Mouse (Mus musculus): Measurements from ENCODE around the gene Stim2. TPM values are rescaled to one million over a fixed set of nuclear protein-coding genes. Genes with fewer than 3 reads are reported as not detected.

Stim2 gene
- polyA plus RNA-seq, 1 experiment from 2014 or later: 36.4 TPM

DNA sequence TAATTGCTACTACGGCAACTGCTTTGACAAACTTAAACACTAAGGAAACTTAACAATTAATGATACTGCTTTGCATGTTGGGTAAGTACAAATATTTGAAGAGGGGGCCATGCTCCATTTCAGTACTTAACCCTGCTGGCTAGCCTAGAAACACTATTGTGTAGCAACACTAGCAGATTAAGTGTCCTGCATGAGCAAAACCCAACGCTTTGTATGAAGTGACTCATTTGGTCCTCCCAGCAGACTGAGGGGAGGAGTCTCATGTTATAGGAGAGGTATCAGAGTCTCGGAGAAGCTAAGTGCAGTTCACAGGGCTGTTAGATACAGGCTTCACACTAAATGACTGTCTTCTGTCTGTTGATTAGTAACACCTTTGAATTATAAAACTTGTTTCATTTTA lies 26.3 kb downstream of the Stim2 start:
- Histone ChIP-seq H3K4me3 (replicated peaks; ENCODE audit: low read length) (no peak overlapping the region), H3K36me3 (replicated peaks; ENCODE audit: control insufficient read depth, insufficient read depth) (no peaks in the 10 kb centered on the region), H3K27ac (no peak overlapping the region), H3K27me3 (ENCODE audit: control insufficient read depth, insufficient read depth, low read length) (no peaks in the 10 kb centered on the region), H3K9me3 (ENCODE audit: control insufficient read depth, low read length) (no peaks in the 10 kb centered on the region), H3K4me1 (replicated peaks; ENCODE audit: control insufficient read depth, insufficient read depth, low read length) (0 out of 2 replicates have a peak, but pooled peaks cover 6% of the 10 kb centered on the region), H3K4me2 (replicated peaks) (no peak overlapping the region), H3K9ac (no peak overlapping the region)
- 73% methylated on average over 3 of the region's 3 CpGs for WGBS
- no peak for ATAC-seq (ENCODE audit: low FRiP score)
- DNase-seq (ENCODE audit: low spot score): no peak

DNA sequence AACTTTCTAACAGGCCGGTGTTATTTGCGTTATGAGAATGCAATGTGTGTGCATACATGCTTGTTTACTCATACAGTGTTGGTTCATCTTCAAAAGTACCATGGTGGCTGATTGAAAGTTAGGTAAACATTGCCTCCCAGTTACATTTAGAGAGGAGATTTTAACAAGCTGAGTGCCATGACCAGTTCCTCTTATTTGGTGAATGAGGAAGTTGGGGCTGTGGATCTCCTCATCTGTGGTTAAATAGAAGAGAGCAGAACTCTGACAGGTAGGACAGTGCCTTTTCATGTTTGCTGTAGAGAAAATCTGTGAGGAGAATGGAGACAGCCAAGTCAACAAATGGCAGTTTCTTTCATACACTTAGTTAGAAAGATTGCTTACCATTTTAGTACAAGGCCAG lies 27.3 kb downstream of the Stim2 start:
- no peak overlapping the region for H3K9ac ChIP-seq
- H3K27ac ChIP-seq: no peak overlapping the region
- 0 out of 2 replicates have a peak, but pooled peaks cover 6% of the 10 kb centered on the region for H3K4me1 ChIP-seq (replicated peaks; ENCODE audit: control insufficient read depth, insufficient read depth, low read length)
- no peak for DNase-seq (ENCODE audit: low spot score)
- H3K36me3 ChIP-seq (replicated peaks; ENCODE audit: control insufficient read depth, insufficient read depth): no peaks in the 10 kb centered on the region
- no peaks in the 10 kb centered on the region for H3K9me3 ChIP-seq (ENCODE audit: control insufficient read depth, low read length)
- H3K4me3 ChIP-seq (replicated peaks; ENCODE audit: low read length): no peak overlapping the region
- H3K4me2 ChIP-seq (replicated peaks): no peak overlapping the region
- no peak for ATAC-seq (ENCODE audit: low FRiP score)
- WGBS: 97% methylated on average over 2 of the region's 2 CpGs
- H3K27me3 ChIP-seq (ENCODE audit: control insufficient read depth, insufficient read depth, low read length): no peaks in the 10 kb centered on the region

DNA sequence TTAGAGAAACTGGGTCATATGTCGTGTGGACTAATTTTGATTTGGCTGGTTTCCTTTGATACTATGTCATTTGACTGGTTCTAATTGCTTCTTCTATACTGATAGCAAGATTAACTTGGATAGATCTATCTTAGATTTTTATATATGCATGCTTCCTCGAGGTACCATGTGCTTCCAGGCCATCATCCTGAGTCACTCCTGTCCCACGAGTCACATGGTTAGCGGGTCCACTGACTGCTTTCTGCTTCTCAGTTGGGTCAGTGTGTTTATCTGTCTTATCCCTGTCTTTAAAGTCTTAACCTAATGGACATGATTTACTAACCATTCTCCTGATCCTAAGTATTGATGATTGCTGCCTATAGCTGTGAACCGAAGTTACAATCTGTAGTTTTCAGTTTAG lies 34.9 kb downstream of the Stim2 start:
- Histone ChIP-seq H3K36me3 (replicated peaks; ENCODE audit: control insufficient read depth, insufficient read depth) (no peaks in the 10 kb centered on the region), H3K9me3 (ENCODE audit: control insufficient read depth, low read length) (no peaks in the 10 kb centered on the region), H3K4me1 (replicated peaks; ENCODE audit: control insufficient read depth, insufficient read depth, low read length) (no peaks in the 10 kb centered on the region; the same call in 1 of the 2 replicates), H3K4me2 (replicated peaks) (no peak overlapping the region), H3K9ac (no peak overlapping the region), H3K27ac (no peak overlapping the region), H3K4me3 (replicated peaks; ENCODE audit: low read length) (no peak overlapping the region), H3K27me3 (ENCODE audit: control insufficient read depth, insufficient read depth, low read length) (no peaks in the 10 kb centered on the region)
- ATAC-seq (ENCODE audit: low FRiP score) (no peak), DNase-seq (ENCODE audit: low spot score) (no peak)
- 86% methylated on average over 5 of the region's 5 CpGs for WGBS

DNA sequence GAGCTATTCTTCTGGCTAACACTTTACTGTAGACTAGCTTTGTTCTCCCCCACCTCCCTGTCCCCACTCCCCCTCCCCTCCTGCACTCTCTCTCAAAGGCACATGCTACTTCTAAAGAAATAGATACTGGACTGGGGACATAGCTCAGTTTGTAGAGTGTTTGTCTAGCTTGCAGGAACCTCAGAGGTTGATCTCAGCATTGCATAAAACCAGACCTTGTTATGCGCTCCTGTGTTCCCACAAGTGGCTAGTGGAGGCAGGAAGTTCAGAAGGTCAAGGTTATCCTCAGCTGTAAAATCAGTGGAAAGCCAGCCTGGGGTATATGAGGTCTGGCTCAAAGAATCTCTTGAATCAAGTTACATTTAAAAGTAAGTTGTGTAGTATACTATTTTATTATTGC lies 36.4 kb downstream of the Stim2 start:
- no peak overlapping the region for H3K27ac ChIP-seq
- H3K4me1 ChIP-seq (replicated peaks; ENCODE audit: control insufficient read depth, insufficient read depth, low read length): no peaks in the 10 kb centered on the region; the same call in none of the 2 replicates
- no peak for ATAC-seq (ENCODE audit: low FRiP score)
- no peaks in the 10 kb centered on the region for H3K9me3 ChIP-seq (ENCODE audit: control insufficient read depth, low read length)
- no peak overlapping the region for H3K4me2 ChIP-seq (replicated peaks)
- no peak for DNase-seq (ENCODE audit: low spot score)
- 90% methylated on average over 1 of the region's 1 CpGs for WGBS
- H3K4me3 ChIP-seq (replicated peaks; ENCODE audit: low read length): no peak overlapping the region
- no peaks in the 10 kb centered on the region for H3K36me3 ChIP-seq (replicated peaks; ENCODE audit: control insufficient read depth, insufficient read depth)
- H3K9ac ChIP-seq: no peak overlapping the region
- no peaks in the 10 kb centered on the region for H3K27me3 ChIP-seq (ENCODE audit: control insufficient read depth, insufficient read depth, low read length)

DNA sequence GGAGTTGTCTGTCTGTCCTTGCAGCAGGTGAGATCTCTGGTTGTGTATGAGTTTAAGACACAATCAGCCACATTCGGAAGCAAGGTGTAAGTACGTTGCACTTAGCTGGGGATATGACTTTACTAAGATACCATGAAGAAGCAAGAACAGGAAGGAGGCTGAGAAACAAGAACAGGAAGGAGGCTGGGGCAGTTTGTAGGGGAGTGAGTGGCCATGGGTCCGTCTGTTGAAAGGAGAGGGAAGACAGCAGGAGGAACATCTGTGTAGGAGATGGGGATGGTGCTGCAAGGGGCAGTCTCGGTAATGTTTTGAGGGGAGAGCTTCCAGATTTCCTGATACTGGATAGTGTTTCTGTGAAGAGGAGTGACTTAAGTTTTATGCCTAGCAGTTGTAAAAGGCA lies 40.3 kb downstream of the Stim2 start:
- no peaks in the 10 kb centered on the region for H3K9me3 ChIP-seq (ENCODE audit: control insufficient read depth, low read length)
- no peaks in the 10 kb centered on the region for H3K36me3 ChIP-seq (replicated peaks; ENCODE audit: control insufficient read depth, insufficient read depth)
- H3K9ac ChIP-seq: no peak overlapping the region
- no peak for DNase-seq (ENCODE audit: low spot score)
- no peak for ATAC-seq (ENCODE audit: low FRiP score)
- H3K27me3 ChIP-seq (ENCODE audit: control insufficient read depth, insufficient read depth, low read length): no peaks in the 10 kb centered on the region
- 85% methylated on average over 4 of the region's 4 CpGs for WGBS
- no peak overlapping the region for H3K4me3 ChIP-seq (replicated peaks; ENCODE audit: low read length)
- H3K27ac ChIP-seq: no peak overlapping the region
- H3K4me1 ChIP-seq (replicated peaks; ENCODE audit: control insufficient read depth, insufficient read depth, low read length): no peaks in the 10 kb centered on the region; the same call in none of the 2 replicates
- no peak overlapping the region for H3K4me2 ChIP-seq (replicated peaks)

DNA sequence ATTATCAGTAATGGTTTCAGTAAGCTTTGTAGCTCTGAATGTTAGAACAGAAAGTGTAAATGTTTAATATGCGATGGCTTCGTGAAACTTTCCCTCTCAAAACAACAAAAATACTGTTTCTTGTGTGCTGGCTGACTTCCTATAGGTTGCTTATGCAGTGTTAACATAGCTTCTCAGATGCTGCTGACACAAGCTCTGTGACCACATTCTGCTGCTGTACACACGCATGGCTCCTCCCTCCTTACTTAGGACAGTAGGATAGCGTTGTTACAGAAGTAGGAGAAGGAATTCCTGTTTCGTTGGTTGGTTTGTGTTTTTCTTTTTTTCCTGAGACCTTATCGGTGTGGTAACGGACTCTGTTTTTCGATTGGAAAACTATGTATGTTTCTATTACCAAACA lies 42.2 kb downstream of the Stim2 start:
- no peaks in the 10 kb centered on the region for H3K36me3 ChIP-seq (replicated peaks; ENCODE audit: control insufficient read depth, insufficient read depth)
- H3K27me3 ChIP-seq (ENCODE audit: control insufficient read depth, insufficient read depth, low read length): no peaks in the 10 kb centered on the region
- no peak overlapping the region for H3K9ac ChIP-seq
- H3K27ac ChIP-seq: no peak overlapping the region
- H3K4me2 ChIP-seq (replicated peaks): no peak overlapping the region
- no peaks in the 10 kb centered on the region for H3K9me3 ChIP-seq (ENCODE audit: control insufficient read depth, low read length)
- no peaks in the 10 kb centered on the region; the same call in none of the 2 replicates for H3K4me1 ChIP-seq (replicated peaks; ENCODE audit: control insufficient read depth, insufficient read depth, low read length)
- no peak for DNase-seq (ENCODE audit: low spot score)
- ATAC-seq (ENCODE audit: low FRiP score): no peak
- WGBS: 88% methylated on average over 8 of the region's 8 CpGs
- H3K4me3 ChIP-seq (replicated peaks; ENCODE audit: low read length): no peak overlapping the region

DNA sequence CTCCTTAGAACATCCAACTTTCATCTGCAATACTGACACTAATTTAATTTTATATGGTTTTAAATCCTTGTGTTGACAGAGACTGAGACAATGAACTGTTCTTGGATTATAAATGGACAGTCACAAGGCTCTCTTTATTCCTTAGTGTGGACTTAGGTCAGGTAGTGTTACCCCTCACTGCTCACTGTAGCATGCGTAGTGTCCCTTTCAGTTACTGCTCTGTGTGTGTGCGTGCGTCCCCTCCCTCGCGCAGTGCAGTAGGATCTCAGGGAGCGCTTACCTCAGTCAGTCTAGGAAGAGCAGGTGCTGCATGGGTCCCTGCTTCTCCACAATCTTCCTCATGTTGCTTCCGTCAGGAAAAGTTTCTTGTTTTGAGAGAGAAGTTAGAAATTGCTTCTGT lies 43.7 kb downstream of the Stim2 start:
- no peaks in the 10 kb centered on the region for H3K36me3 ChIP-seq (replicated peaks; ENCODE audit: control insufficient read depth, insufficient read depth)
- H3K4me1 ChIP-seq (replicated peaks; ENCODE audit: control insufficient read depth, insufficient read depth, low read length): no peaks in the 10 kb centered on the region; the same call in none of the 2 replicates
- DNase-seq (ENCODE audit: low spot score) (no peak), ATAC-seq (ENCODE audit: low FRiP score) (no peak)
- no peak overlapping the region for H3K27ac ChIP-seq
- H3K4me2 ChIP-seq (replicated peaks): no peak overlapping the region
- H3K4me3 ChIP-seq (replicated peaks; ENCODE audit: low read length): no peak overlapping the region
- no peaks in the 10 kb centered on the region for H3K27me3 ChIP-seq (ENCODE audit: control insufficient read depth, insufficient read depth, low read length)
- 85% methylated on average over 7 of the region's 7 CpGs for WGBS
- H3K9ac ChIP-seq: no peak overlapping the region
- no peaks in the 10 kb centered on the region for H3K9me3 ChIP-seq (ENCODE audit: control insufficient read depth, low read length)

DNA sequence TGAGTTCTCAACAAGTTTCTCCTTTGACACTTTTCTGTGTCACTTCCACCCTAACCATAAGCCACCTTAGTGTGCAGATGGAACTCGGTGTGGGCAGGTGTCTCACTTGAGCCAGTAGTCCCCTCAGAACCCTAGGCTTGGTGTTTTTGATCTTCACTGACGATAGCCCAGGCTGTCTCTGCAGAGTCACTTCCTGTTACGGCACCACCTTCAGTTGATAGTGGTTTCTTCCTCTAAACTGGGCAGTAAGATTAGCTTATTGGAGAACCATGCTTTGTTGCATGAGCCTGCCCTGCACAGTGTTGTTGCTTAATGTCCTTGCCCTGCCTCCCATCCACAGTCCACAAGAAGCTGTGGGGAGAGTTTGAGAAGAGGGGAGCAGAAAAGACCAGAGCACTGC lies 47.2 kb downstream of the Stim2 start:
- H3K27me3 ChIP-seq (ENCODE audit: control insufficient read depth, insufficient read depth, low read length): no peaks in the 10 kb centered on the region
- 85% methylated on average over 3 of the region's 3 CpGs for WGBS
- H3K9me3 ChIP-seq (ENCODE audit: control insufficient read depth, low read length): no peaks in the 10 kb centered on the region
- H3K36me3 ChIP-seq (replicated peaks; ENCODE audit: control insufficient read depth, insufficient read depth): no peaks in the 10 kb centered on the region
- no peak for DNase-seq (ENCODE audit: low spot score)
- no peaks in the 10 kb centered on the region; the same call in 1 of the 2 replicates for H3K4me1 ChIP-seq (replicated peaks; ENCODE audit: control insufficient read depth, insufficient read depth, low read length)
- ATAC-seq (ENCODE audit: low FRiP score): no peak
- H3K4me2 ChIP-seq (replicated peaks): no peak overlapping the region
- H3K4me3 ChIP-seq (replicated peaks; ENCODE audit: low read length): no peak overlapping the region
- H3K9ac ChIP-seq: no peak overlapping the region
- no peak overlapping the region for H3K27ac ChIP-seq

DNA sequence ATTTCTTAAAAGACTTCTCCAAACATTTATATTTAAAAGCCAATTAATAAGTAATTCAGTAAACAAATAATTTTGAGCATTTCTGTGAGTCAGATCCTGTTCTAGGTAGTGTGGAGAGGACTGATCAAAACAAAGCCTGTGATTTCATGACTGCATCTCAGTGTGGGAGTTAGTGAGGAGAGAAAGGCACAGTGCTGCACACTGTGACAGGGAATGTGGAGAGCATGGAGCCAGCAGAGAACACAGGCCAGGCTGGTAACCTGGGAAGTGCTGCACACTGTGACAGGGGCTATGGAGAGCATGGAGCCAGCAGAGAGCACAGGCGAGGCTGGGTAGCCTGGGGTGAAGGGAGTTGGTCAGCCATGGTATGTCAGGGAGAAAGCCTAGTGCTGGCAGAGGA lies 48.1 kb downstream of the Stim2 start:
- Histone ChIP-seq H3K4me2 (replicated peaks) (no peak overlapping the region), H3K27me3 (ENCODE audit: control insufficient read depth, insufficient read depth, low read length) (no peaks in the 10 kb centered on the region), H3K4me3 (replicated peaks; ENCODE audit: low read length) (no peak overlapping the region), H3K9me3 (ENCODE audit: control insufficient read depth, low read length) (no peaks in the 10 kb centered on the region), H3K9ac (no peak overlapping the region), H3K36me3 (replicated peaks; ENCODE audit: control insufficient read depth, insufficient read depth) (no peaks in the 10 kb centered on the region), H3K27ac (no peak overlapping the region), H3K4me1 (replicated peaks; ENCODE audit: control insufficient read depth, insufficient read depth, low read length) (no peaks in the 10 kb centered on the region; the same call in 1 of the 2 replicates)
- no peak for DNase-seq (ENCODE audit: low spot score)
- WGBS: 62% methylated on average over 1 of the region's 1 CpGs
- ATAC-seq (ENCODE audit: low FRiP score): no peak

DNA sequence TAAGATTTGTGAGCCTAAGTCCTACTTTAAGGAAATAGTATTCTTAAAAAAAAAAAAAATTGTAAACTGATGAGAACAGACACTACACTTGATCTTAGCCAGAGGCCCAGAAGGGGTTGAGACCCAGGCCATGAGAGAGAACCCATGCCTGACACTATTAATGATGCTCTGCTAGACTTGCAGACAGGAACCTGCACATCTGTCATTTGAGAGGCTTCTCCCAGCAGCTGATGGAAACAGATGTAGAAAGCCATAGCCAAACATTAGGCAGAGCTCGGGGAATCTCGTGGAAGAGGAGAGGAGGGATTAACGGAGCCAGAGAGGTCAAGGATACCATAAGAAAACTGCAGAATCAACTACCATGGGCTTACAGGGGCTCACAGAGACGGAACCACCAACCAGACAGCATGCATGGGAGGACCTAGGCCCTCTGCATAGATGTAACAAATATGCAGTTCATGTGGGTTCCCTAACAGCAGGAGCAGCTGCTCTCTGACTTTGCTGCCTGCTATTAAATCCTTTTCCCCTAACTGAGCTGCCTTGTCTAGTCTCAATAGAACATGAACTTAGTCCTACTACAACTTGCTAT lies 50.9 kb downstream of the Stim2 start:
- DNase-seq (ENCODE audit: low spot score) (no peak), ATAC-seq (ENCODE audit: low FRiP score) (no peak)
- Histone ChIP-seq H3K4me1 (replicated peaks; ENCODE audit: control insufficient read depth, insufficient read depth, low read length) (no peaks in the 10 kb centered on the region; the same call in 1 of the 2 replicates), H3K9me3 (ENCODE audit: control insufficient read depth, low read length) (no peaks in the 10 kb centered on the region), H3K27me3 (ENCODE audit: control insufficient read depth, insufficient read depth, low read length) (no peaks in the 10 kb centered on the region), H3K27ac (no peak overlapping the region), H3K9ac (no peak overlapping the region), H3K4me3 (replicated peaks; ENCODE audit: low read length) (no peak overlapping the region), H3K36me3 (replicated peaks; ENCODE audit: control insufficient read depth, insufficient read depth) (no peaks in the 10 kb centered on the region), H3K4me2 (replicated peaks) (no peak overlapping the region)
- WGBS: 66% methylated on average over 4 of the region's 4 CpGs

All from hindbrain, embryonic 14.5 days (tissue).